Mouse (Mus musculus): ENCODE data around the gene Adgrl3. TPM values are rescaled to one million over a fixed set of nuclear protein-coding genes. Genes with fewer than 3 reads are reported as not detected.
A peak's percentile ranks its signal among the peaks of the same experiment; 100 is the strongest.

Gene Adgrl3
- total RNA-seq, 2 experiments from 2014 or later = 204 to 219 TPM

- intact Hi-C loops (cut with DNase I) = no loop called here
- DNase-seq (ENCODE audit: low spot score in 2 of 2) = peak in 1 of 2 experiments; percentile 28
Measured at GRCm38 (mm10) chr5:81736008-81736407, 716.1 kb downstream of the Adgrl3 start.

- intact Hi-C loops (cut with DNase I) = no loop called here
- DNase-seq (ENCODE audit: low spot score in 2 of 2) = no peak
Measured at GRCm38 (mm10) chr5:81738286-81739032, 718.5 kb downstream of the Adgrl3 start.

GRCm38 (mm10) chr5:81752426-81752825 lies 732.5 kb downstream of the Adgrl3 start:
- DNase-seq (ENCODE audit: low spot score in 2 of 2) = no peak
- intact Hi-C loops (cut with DNase I) = no loop called here

- intact Hi-C loops (cut with DNase I) = no loop called here
- DNase-seq (ENCODE audit: low spot score in 2 of 2) = no peak
Measured at GRCm38 (mm10) chr5:81755711-81756110, 735.8 kb downstream of the Adgrl3 start.

- DNase-seq (ENCODE audit: low spot score in 2 of 2) = no peak
- intact Hi-C loops (cut with DNase I) = no loop called here
Measured at GRCm38 (mm10) chr5:81757093-81757725, 737.3 kb downstream of the Adgrl3 start.

- no peak for DNase-seq (ENCODE audit: low spot score in 2 of 2)
- intact Hi-C loops (cut with DNase I) = no loop called here
Measured at GRCm38 (mm10) chr5:81776234-81776633, 756.3 kb downstream of the Adgrl3 start.

- DNase-seq (ENCODE audit: low spot score in 2 of 2) = no peak
- intact Hi-C loops (cut with DNase I) = no loop called here
Measured at GRCm38 (mm10) chr5:81776746-81777145, 756.8 kb downstream of the Adgrl3 start.

GRCm38 (mm10) chr5:81784770-81785169 lies 764.8 kb downstream of the Adgrl3 start:
- intact Hi-C loops (cut with DNase I) = no loop called here
- DNase-seq (ENCODE audit: low spot score in 2 of 2) = no peak

- DNase-seq (ENCODE audit: low spot score in 2 of 2) = no peak
- intact Hi-C loops (cut with DNase I) = no loop called here
Measured at GRCm38 (mm10) chr5:81790710-81791109, 770.8 kb downstream of the Adgrl3 start.

GRCm38 (mm10) chr5:81794125-81794524 lies 774.2 kb downstream of the Adgrl3 start:
- no peak for DNase-seq (ENCODE audit: low spot score in 2 of 2)

GRCm38 (mm10) chr5:81794601-81795000 lies 774.7 kb downstream of the Adgrl3 start:
- intact Hi-C loops (cut with DNase I) = no loop called here
- DNase-seq (ENCODE audit: low spot score in 2 of 2) = no peak

More at GRCm38 (mm10) chr5:81794125-81794524, 774.2 kb downstream of the Adgrl3 start:
- intact Hi-C loops (cut with DNase I) = no loop called here

GRCm38 (mm10) chr5:81796128-81796527 lies 776.2 kb downstream of the Adgrl3 start:
- intact Hi-C loops (cut with DNase I) = no loop called here

GRCm38 (mm10) chr5:81810966-81811365 lies 791.0 kb downstream of the Adgrl3 start:
- intact Hi-C loops (cut with DNase I) = no loop called here
- DNase-seq (ENCODE audit: low spot score in 2 of 2) = no peak

More at GRCm38 (mm10) chr5:81796128-81796527, 776.2 kb downstream of the Adgrl3 start:
- no peak for DNase-seq (ENCODE audit: low spot score in 2 of 2)

GRCm38 (mm10) chr5:81832076-81832475 lies 812.1 kb downstream of the Adgrl3 start:
- DNase-seq (ENCODE audit: low spot score in 2 of 2) = no peak
- intact Hi-C loops (cut with DNase I) = no loop called here

GRCm38 (mm10) chr5:81832679-81833078 lies 812.7 kb downstream of the Adgrl3 start:
- DNase-seq (ENCODE audit: low spot score in 2 of 2) = no peak
- intact Hi-C loops (cut with DNase I) = no loop called here

GRCm38 (mm10) chr5:81837860-81838259 lies 817.9 kb downstream of the Adgrl3 start:
- DNase-seq (ENCODE audit: low spot score in 2 of 2) = no peak
- intact Hi-C loops (cut with DNase I) = no loop called here

GRCm38 (mm10) chr5:81843798-81844197 lies 823.9 kb downstream of the Adgrl3 start:
- intact Hi-C loops (cut with DNase I) = no loop called here
- peak; percentile 9 to 27 for DNase-seq (ENCODE audit: low spot score in 2 of 2)

GRCm38 (mm10) chr5:81870336-81870735 lies 850.4 kb downstream of the Adgrl3 start:
- DNase-seq (ENCODE audit: low spot score in 2 of 2) = no peak
- intact Hi-C loops (cut with DNase I) = no loop called here
